Mouse (Mus musculus) right cerebral cortex, adult 18-20 months (tissue): ENCODE data around the gene Ankrd27.
"Not testable (repeated sequence)": the region's sequence is repeated elsewhere in the genome, so short reads cannot be mapped to it uniquely, and the experiment has no call there.

ENCODE experiments used
- DNase-seq: peaks from one replicate; pipeline ENCODE4 v3.0.0; 2022; ENCODE audit warnings: mixed read lengths

Gene Ankrd27

GRCm38 (mm10) chr7:35586055-35586905 lies at the start of gene Ankrd27:
Gene Ankrd27 (plus strand): TSS chr7:35586244.
- peak; percentile 96 for DNase-seq

- DNase-seq, result no peak
Observed at GRCm38 (mm10) chr7:35537562-35537961, 48.5 kb upstream of the Ankrd27 start, which contains the start of gene Tdrd12. Gene Tdrd12 (minus strand): TSS chr7:35537745.

- peak; percentile 64 for DNase-seq
Observed at GRCm38 (mm10) chr7:35545881-35546280, 40.2 kb upstream of the Ankrd27 start.

GRCm38 (mm10) chr7:35553751-35554604 lies 32.1 kb upstream of the Ankrd27 start:
- peak; percentile 28 for DNase-seq

GRCm38 (mm10) chr7:35554605-35555175 lies 31.4 kb upstream of the Ankrd27 start:
- DNase-seq, result peak; percentile 51

- peak; percentile 91 for DNase-seq
Observed at GRCm38 (mm10) chr7:35555224-35556204, 30.5 kb upstream of the Ankrd27 start.

- no peak for DNase-seq
Observed at GRCm38 (mm10) chr7:35556205-35556603, 29.8 kb upstream of the Ankrd27 start, which contains the start of gene Nudt19. Gene Nudt19 (minus strand): TSS chr7:35556304.

GRCm38 (mm10) chr7:35556905-35557304 lies 29.1 kb upstream of the Ankrd27 start:
- no peak for DNase-seq

GRCm38 (mm10) chr7:35557577-35557976 lies 28.5 kb upstream of the Ankrd27 start:
- DNase-seq, result no peak

- DNase-seq, result no peak
Observed at GRCm38 (mm10) chr7:35558681-35559080, 27.4 kb upstream of the Ankrd27 start.

- DNase-seq, result no peak
Observed at GRCm38 (mm10) chr7:35559838-35560237, 26.2 kb upstream of the Ankrd27 start.

- DNase-seq, result no peak
Observed at GRCm38 (mm10) chr7:35563071-35563470, 23.0 kb upstream of the Ankrd27 start.

- DNase-seq, result no peak
Observed at GRCm38 (mm10) chr7:35564067-35564865, 21.8 kb upstream of the Ankrd27 start.

GRCm38 (mm10) chr7:35564872-35565271 lies 21.2 kb upstream of the Ankrd27 start:
- DNase-seq, result not testable (repeated sequence)

GRCm38 (mm10) chr7:35565965-35566364 lies 20.1 kb upstream of the Ankrd27 start:
- DNase-seq, result not testable (repeated sequence)

- DNase-seq, result not testable (repeated sequence)
Observed at GRCm38 (mm10) chr7:35569724-35570123, 16.3 kb upstream of the Ankrd27 start.

GRCm38 (mm10) chr7:35570883-35571282 lies 15.2 kb upstream of the Ankrd27 start:
- DNase-seq, result not testable (repeated sequence)

GRCm38 (mm10) chr7:35579849-35580248 lies 6.2 kb upstream of the Ankrd27 start:
- DNase-seq, result no peak

- no peak for DNase-seq
Observed at GRCm38 (mm10) chr7:35582719-35583118, 3.3 kb upstream of the Ankrd27 start.

- no peak for DNase-seq
Observed at GRCm38 (mm10) chr7:35583476-35584025, 2.5 kb upstream of the Ankrd27 start.
